Mouse (Mus musculus): ENCODE measurements around the gene Ppat. TPM values are rescaled to one million over a fixed set of nuclear protein-coding genes. Genes with fewer than 3 reads are reported as not detected.

Gene Ppat
- total and polyA plus RNA-seq, 3 experiments = 103 to 180 (median 110) TPM

GRCm38 (mm10) chr5:76944965-76945677 is 6.3 kb downstream of the Ppat start:
- Histone ChIP-seq H3K27me3 (ENCODE audit: control insufficient read depth in 1 of 2, insufficient read depth in 2 of 2, low read length in 2 of 2) (no peaks in the 10 kb centered on the region), H3K4me3 (ENCODE audit: control insufficient read depth in 1 of 2, insufficient read depth in 1 of 2, low read depth in 2 of 2, low read length in 2 of 2) (peak overlapping the region in 1 of 2 experiments; percentile 0; a peak in 1 of 4 replicates), H3K27ac (ENCODE audit: control insufficient read depth, low read depth, low read length) (peak overlapping the region; percentile 77), H3K4me1 (ENCODE audit: control insufficient read depth in 1 of 2, insufficient read depth in 2 of 2, low read length in 2 of 2) (peaks cover 49 to 54% of the 10 kb centered on the region in 2 experiments), H3K9ac (ENCODE audit: control insufficient read depth, low read depth, low read length, poor library complexity, severe bottlenecking) (peak overlapping the region; percentile 40), H3K79me2 (ENCODE audit: control insufficient read depth, insufficient read depth, low read length, poor library complexity) (peaks cover 85% of the 10 kb centered on the region), H3K36me3 (ENCODE audit: control insufficient read depth in 1 of 2, insufficient read depth in 2 of 2, low read length in 2 of 2) (peaks cover 34 to 85% of the 10 kb centered on the region in 2 experiments), H3K9me3 (replicated peaks; ENCODE audit: insufficient read depth, low read length) (no peaks in the 10 kb centered on the region)
- DNase-seq (ENCODE audit: low read depth, low spot score) = peak; percentile 89
- TF ChIP-seq MAFK (IDR thresholded peaks at IDR 0.05; ENCODE audit: borderline replicate concordance, low read depth, low read length) (no peak), MYC (IDR thresholded peaks at IDR 0.05; ENCODE audit: low read depth, low read length) (peak; percentile 45; the same call in 1 of the 2 replicates), GATA1 (IDR thresholded peaks at IDR 0.05; ENCODE audit: low read depth, low read length) (peak; percentile 67), ZC3H11A (IDR thresholded peaks at IDR 0.05; ENCODE audit: low read depth, low read length) (no peak), TAL1 (IDR thresholded peaks at IDR 0.05; ENCODE audit: low read length) (peak; percentile 56), POLR2A (IDR thresholded peaks at IDR 0.05; ENCODE audit: control insufficient read depth in 1 of 2, insufficient read depth in 1 of 2, low read depth in 1 of 2, low read length in 2 of 2, poor library complexity in 1 of 2) (no peak), MYB (IDR thresholded peaks at IDR 0.05; ENCODE audit: low read depth, low read length) (no peak), ELF1 (IDR thresholded peaks at IDR 0.05; ENCODE audit: low read depth, low read length) (no peak), UBTF (IDR thresholded peaks at IDR 0.05; ENCODE audit: borderline replicate concordance, insufficient read depth, low read depth, low read length) (no peak), ZKSCAN1 (IDR thresholded peaks at IDR 0.05; ENCODE audit: low read depth, low read length) (no peak), KAT2A (conservative IDR thresholded peaks at IDR 0.05; ENCODE audit: low read depth, low read length) (no peak), NRF1 (IDR thresholded peaks at IDR 0.05; ENCODE audit: insufficient read depth, low read depth, low read length, poor library complexity, severe bottlenecking) (no peak), ZMIZ1 (IDR thresholded peaks at IDR 0.05; ENCODE audit: low read depth, low read length) (no peak), E2F4 (IDR thresholded peaks at IDR 0.05; ENCODE audit: borderline replicate concordance, low read depth, low read length) (no peak), RAD21 (IDR thresholded peaks at IDR 0.05; ENCODE audit: low read depth, low read length) (no peak), RCOR1 (IDR thresholded peaks at IDR 0.05; ENCODE audit: low read depth, low read length) (0 out of 2 replicates have a peak, but pooled peaks have one; percentile 28), CHD1 (IDR thresholded peaks at IDR 0.05; ENCODE audit: low read depth, low read length) (0 out of 2 replicates have a peak, but pooled peaks have one; percentile 53), MAZ (IDR thresholded peaks at IDR 0.05; ENCODE audit: low read depth, low read length) (no peak), MEF2A (IDR thresholded peaks at IDR 0.05; ENCODE audit: extremely low read depth, insufficient replicate concordance, low read depth, low read length, poor library complexity, severe bottlenecking) (no peak), TBP (IDR thresholded peaks at IDR 0.05; ENCODE audit: low read depth, low read length) (no peak), HCFC1 (IDR thresholded peaks at IDR 0.05; ENCODE audit: low read depth, low read length) (no peak), JUND (IDR thresholded peaks at IDR 0.05; ENCODE audit: low read depth, low read length) (no peak), ETS1 (IDR thresholded peaks at IDR 0.05; ENCODE audit: low read depth, low read length) (peak; percentile 83), CHD2 (IDR thresholded peaks at IDR 0.05; ENCODE audit: low read length) (no peak), BHLHE40 (IDR thresholded peaks at IDR 0.05; ENCODE audit: borderline replicate concordance, low read depth, low read length) (peak; percentile 96), POLR2AphosphoS2 (IDR thresholded peaks at IDR 0.05; ENCODE audit: low read length) (no peak), NELFE (IDR thresholded peaks at IDR 0.05; ENCODE audit: low read depth, low read length) (no peak), SIN3A (IDR thresholded peaks at IDR 0.05; ENCODE audit: low read length) (peak; percentile 68), SMC3 (IDR thresholded peaks at IDR 0.05; ENCODE audit: low read depth, low read length) (no peak), USF2 (IDR thresholded peaks at IDR 0.05; ENCODE audit: borderline replicate concordance in 1 of 2, insufficient read depth in 1 of 2, low read depth in 1 of 2, low read length in 2 of 2) (no peak), EP300 (IDR thresholded peaks at IDR 0.05; ENCODE audit: low read depth in 1 of 2, low read length in 2 of 2) (peak; percentile 82 to 85), TCF12 (IDR thresholded peaks at IDR 0.05; ENCODE audit: low read depth, low read length) (peak; percentile 78), CTCF (IDR thresholded peaks at IDR 0.05 in 2 of 3, conservative IDR thresholded peaks at IDR 0.05 in 1 of 3; ENCODE audit: control insufficient read depth in 1 of 3, insufficient read depth in 1 of 3, low read depth in 2 of 3, low read length in 3 of 3, poor library complexity in 1 of 3, severe bottlenecking in 1 of 3) (no peak), USF1 (IDR thresholded peaks at IDR 0.05; ENCODE audit: low read depth, low read length) (no peak), MAX (IDR thresholded peaks at IDR 0.05; ENCODE audit: low read length) (no peak), POLR2AphosphoS5 (IDR thresholded peaks at IDR 0.05; ENCODE audit: borderline replicate concordance, low read depth, low read length) (no peak)
